Mouse (Mus musculus) thymus, postnatal 10 days (tissue): ENCODE measurements around the gene Grid2.

ENCODE experiments used
- DNase-seq, 2 experiments: peaks; one replicate each; pipeline ENCODE4 v3.0.0; 2021; ENCODE audit warnings: low spot score in 2 of 2

Gene Grid2

GRCm38 (mm10) chr6:64729231-64730011, 1473.7 kb downstream of the Grid2 start:
- no peak for DNase-seq

DNA sequence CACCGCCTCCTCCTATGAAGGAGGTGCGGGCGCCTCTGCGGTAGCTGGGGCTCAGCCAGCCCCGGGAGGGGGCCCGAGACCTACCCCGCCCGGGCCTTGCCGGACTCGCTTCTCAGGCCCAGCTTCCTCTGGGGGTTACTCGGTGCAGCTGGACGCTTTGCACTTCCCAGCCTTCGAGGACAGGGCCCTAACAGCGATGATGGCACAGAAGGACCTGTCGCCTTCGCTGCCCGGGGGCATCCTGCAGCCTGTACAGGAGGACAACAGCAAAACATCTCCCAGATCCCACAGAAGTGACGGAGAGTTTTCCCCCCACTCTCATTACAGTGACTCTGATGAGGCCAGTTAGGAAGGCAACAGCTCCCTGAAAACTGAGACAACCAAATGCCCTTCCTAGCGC, 1474.4 kb downstream of the Grid2 start:
- no peak for DNase-seq

DNA sequence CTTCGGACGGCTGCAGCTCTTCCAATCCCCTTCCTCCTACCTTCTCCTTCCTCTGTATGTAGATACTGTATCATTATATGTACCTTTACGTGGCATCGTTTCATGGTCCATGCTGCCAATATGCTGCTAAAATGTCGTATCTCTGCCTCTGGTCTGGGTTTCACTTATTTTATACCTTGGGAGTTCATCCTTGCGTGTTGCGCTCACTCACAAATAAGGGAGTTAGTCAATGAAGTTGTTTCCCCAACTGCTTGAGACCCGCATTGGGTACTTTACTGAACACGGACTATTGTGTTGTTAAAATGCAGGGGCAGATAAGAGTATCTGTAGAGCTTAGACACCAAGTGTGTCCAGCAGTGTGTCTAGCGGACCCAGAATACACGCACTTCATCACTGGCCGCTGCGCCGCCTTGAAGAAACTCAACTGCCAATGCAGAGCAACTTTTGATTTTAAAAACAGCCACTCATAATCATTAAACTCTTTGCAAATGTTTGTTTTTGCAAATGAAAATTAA, 1474.9 kb downstream of the Grid2 start:
- no peak for DNase-seq

DNA sequence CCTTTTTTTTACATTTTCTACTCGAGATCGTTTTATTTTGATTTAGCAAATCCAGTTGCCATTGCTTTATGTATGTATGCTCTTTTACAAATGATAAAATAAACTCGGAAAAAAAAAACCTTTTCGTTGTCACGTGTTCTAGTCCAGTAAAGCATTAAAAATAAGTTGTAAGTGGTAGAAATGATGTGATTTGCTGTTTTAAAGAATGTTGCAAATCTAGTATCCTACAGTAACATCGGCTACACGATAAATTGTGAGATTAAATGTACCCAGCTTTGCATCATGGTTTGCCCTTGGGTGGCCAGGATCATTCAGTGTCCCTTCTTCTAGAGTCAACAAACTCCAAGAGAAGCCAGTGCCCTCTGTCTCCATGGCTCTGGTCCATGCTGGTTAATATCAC, 1475.5 kb downstream of the Grid2 start:
- DNase-seq, result no peak

DNA sequence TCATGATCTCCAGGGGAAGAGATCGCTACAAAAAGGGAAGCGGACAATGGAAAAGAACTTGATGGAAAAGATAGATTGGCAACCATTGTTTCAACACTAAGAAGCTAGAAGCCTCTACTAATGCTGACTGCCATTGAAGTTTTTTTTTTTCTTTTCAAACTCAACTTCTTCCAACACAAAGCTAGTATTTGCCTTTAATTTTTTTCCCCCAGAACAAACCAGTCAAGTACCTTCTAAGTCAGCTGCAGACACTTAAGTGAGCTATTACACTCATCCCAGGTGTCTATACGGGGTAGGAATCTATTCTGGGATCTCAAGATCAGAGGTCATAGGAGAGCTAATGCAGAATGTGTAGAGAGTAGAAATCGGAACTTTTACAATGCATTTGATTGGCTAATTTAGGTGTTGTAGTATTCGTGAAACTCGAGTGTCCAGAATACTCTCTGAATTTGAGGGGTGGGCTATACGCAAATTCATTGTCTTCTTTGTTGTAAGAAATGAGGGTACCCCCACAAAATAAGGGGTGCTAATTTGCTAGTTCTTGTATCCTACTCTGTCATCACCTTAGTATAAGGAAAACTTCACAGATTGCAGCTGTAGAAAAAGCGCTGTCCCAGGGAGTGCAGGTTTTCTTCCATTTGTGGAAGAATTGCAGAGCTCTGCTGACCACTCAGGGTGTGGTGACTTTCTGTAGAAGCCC, 1476.1 kb downstream of the Grid2 start:
- no peak for DNase-seq

GRCm38 (mm10) chr6:64733311-64733710, 1477.6 kb downstream of the Grid2 start:
- no peak for DNase-seq

DNA sequence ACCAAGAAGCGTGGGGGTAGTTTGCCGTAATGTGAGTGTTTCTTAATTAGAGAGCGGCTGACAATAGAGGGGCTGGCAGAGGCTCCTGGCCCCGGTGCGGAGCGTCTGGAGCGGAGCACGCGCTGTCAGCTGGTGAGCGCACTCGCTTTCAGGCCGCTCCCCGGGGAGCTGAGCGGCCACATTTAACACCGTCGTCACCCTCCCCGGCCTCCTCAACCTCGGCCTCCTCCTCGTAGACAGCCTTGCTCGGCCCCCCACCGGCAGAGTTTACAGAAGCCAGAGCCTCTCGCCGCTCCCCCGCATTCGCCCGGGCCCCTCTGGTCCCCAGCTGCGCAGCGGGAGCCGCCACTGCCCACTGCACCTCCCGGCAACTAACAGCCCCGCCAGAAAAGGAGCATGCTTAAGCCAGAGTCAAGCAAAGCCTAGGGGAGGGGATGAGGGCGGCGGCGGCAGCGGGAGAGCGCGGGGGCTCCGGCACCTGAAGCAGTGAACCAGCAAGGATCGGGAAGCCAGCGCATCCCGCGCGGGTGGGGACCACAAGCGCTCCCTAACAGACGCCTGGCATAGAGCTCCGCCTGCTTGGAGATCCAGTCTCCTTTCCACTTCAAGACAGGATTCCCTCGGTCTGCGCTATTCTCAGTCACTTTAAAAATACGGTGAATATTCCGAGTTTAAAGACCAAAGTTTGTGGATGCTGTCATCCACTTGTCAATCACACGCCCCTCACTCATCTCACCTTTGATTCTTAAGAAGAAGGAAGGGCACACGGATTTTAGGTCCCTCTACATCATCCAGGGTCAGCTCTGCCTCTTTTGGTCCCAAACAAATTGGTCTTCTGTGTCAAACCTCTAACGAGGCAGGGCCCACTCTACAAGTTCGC, 1479.0 kb downstream of the Grid2 start:
- no peak for DNase-seq

- DNase-seq, result no peak
Observed at GRCm38 (mm10) chr6:64736317-64736716, 1480.6 kb downstream of the Grid2 start.

- DNase-seq, result no peak
Observed at GRCm38 (mm10) chr6:64742915-64743489, 1487.3 kb downstream of the Grid2 start.
